Mouse (Mus musculus) kidney, adult 2 months (tissue): Measurements from ENCODE around the gene Arhgap17.

Experiments
- CTCF ChIP-seq: fragments of 200-500 bp; conservative IDR thresholded peaks from 2 replicates; pipeline ENCODE4 v1.5.1; 2011; ENCODE audit warnings: low read depth, mild to moderate bottlenecking, control low read depth, low read length, moderate library complexity, mixed read lengths; ENCODE audit not compliant: insufficient read depth, insufficient read length
- POLR2A ChIP-seq: fragments of 200-500 bp; IDR thresholded peaks from one replicate; pipeline ENCODE4 v1.6.1; 2011; ENCODE audit warnings: low read depth, low read length, control low read depth

DNA sequence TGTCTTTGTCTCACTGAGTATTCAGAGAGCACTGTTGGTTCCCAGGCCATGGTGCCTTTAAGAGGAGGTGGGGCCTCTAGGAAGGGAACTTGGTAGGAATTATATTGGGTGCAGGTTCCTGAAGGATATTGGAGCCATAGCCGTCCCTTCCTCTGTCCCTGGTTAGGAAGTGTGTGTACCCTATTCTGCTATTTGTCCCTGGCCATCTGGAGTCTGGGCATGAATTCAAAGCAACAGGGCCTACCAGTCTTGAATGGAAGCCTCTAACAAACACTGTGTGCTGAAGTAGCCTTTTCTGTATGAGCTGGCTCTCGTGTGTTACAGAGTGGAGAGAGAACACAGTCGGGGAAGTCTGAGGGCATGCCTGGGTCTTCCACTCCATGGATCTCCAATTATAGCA is 42.4 kb upstream of the Arhgap17 start:
- no peak for TF ChIP-seq CTCF
- no peak for TF ChIP-seq POLR2A
